Mouse (Mus musculus) lung, embryonic 14.5 days (tissue): ENCODE data around the gene Slc39a7. TPM values are rescaled to one million over a fixed set of nuclear protein-coding genes. Genes with fewer than 3 reads are reported as not detected.
"Not testable (repeated sequence)": the region's sequence is repeated elsewhere in the genome, so short reads cannot be mapped to it uniquely, and the experiment has no call there.

Source experiments
- ATAC-seq: fragments of 200-750 bp; cut with Nextera tagmentation; 2 replicates; pipeline ENCODE4 v1.8.0; 2017; ENCODE audit warnings: mild to moderate bottlenecking, moderate TSS enrichment, moderate library complexity; ENCODE audit not compliant: insufficient read depth
- DNase-seq: peaks from one replicate; pipeline ENCODE4 v3.0.0-alpha.2; 2015
- H3K27ac ChIP-seq: fragments of 300-500 bp; sonication (generic); 2 replicates; pipeline ENCODE4 v1.5.1; 2014; ENCODE audit warnings: low read depth, mild to moderate bottlenecking, moderate library complexity
- H3K27me3 ChIP-seq: fragments of 300-500 bp; sonication (generic); 2 replicates; pipeline ENCODE4 v1.6.1; 2014; ENCODE audit warnings: low read length, control low read depth; ENCODE audit not compliant: insufficient read depth
- H3K36me3 ChIP-seq: fragments of 300-500 bp; sonication (generic); 2 replicates; pipeline ENCODE4 v1.6.1; 2014; ENCODE audit warnings: control low read depth; ENCODE audit not compliant: insufficient read depth
- H3K4me1 ChIP-seq: fragments of 300-500 bp; sonication (generic); 2 replicates; pipeline ENCODE4 v1.6.1; 2014; ENCODE audit warnings: antibody characterized with exemption, control low read depth; ENCODE audit not compliant: insufficient read depth
- H3K4me2 ChIP-seq: fragments of 300-500 bp; sonication (generic); 2 replicates; pipeline ENCODE4 v1.6.1; 2014; ENCODE audit warnings: mild to moderate bottlenecking
- H3K4me3 ChIP-seq: fragments of 300-500 bp; sonication (generic); 2 replicates; pipeline ENCODE4 v1.5.1; 2014; ENCODE audit warnings: low read depth, low read length
- H3K9ac ChIP-seq: fragments of 300-500 bp; sonication (generic); 2 replicates; pipeline ENCODE4 v1.6.1; 2014
- H3K9me3 ChIP-seq: fragments of 300-500 bp; sonication (generic); 2 replicates; pipeline ENCODE4 v1.6.1; 2016; ENCODE audit warnings: low read depth, low read length, control low read depth
- CTCF ChIP-seq: IDR thresholded peaks from 2 replicates; pipeline ENCODE4 v1.5.1; 2016; ENCODE audit warnings: antibody characterized with exemption, low read depth
- WGBS: fragments of 180-500 bp; shearing (Covaris S2); extraction: QIAGEN DNeasy Blood & Tissue Kit; methylation state at CpG from one replicate; pipeline ENCODE4 v1.1.7; 2014; 5-methylcytosine and 5-hydroxymethylcytosine counted together
- polyA plus RNA-seq: library from polyadenylated mRNA; unstranded; fragments of >200 nt; fragmentation: Nextera tagmentation; extraction: Ambion mirVana; gene quantifications from 2 replicates; pipeline ENCODE4 v1.2.1, GENCODE M21; 2014

Gene Slc39a7
- polyA plus RNA-seq, 1 experiment from 2014 or later = 105 TPM

DNA sequence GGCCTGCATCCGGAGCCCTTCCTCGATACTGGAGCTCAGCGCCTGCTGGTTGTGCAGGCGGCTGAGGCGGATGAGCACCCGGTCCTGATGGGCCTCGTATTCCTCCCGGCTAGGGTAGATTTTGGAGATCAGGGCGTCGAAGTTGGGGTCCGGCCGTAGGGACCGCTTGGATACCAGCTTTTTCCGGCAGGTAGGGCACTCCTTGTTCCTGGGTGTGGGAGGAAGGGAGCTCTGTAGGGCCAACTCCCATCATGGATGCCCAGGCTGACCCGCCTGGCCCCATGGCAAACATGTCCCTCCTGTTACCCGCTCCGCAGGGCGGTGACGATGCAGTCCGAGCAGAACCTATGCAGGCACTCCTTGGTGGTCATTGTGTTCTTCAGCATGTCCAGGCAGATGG, 8.5 kb downstream of the Slc39a7 start:
- Histone ChIP-seq H3K4me3 (no peak overlapping the region), H3K4me1 (peaks cover 21% of the 10 kb centered on the region; the same call in 1 of the 2 replicates), H3K27me3 (no peaks in the 10 kb centered on the region), H3K9me3 (0 out of 2 replicates have a peak, but pooled peaks cover 4% of the 10 kb centered on the region), H3K4me2 (no peak overlapping the region), H3K9ac (no peak overlapping the region), H3K36me3 (peaks cover 24% of the 10 kb centered on the region), H3K27ac (no peak overlapping the region)
- DNase-seq = no peak
- WGBS = 95% methylated on average over 20 of the region's 20 CpGs
- no peak for TF ChIP-seq CTCF
- ATAC-seq = no peak

DNA sequence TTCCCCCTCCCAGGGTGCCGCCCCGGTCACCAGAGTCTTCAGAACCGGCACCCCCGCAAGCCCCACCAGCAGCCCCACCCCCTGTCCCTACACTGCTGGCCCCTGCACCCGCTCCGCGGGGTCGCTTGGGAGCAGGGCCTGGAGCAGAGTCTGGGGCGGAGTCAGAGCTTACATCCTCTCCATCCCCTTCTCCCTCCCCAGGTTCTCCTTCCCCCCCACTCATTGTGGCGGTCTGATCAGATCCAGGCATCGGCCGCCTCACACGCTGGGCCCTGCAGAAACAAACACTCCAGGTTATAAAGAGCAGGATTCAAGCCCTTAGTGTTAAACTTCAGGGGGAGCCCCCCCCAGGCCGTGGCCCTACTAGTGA, 9.1 kb downstream of the Slc39a7 start:
- H3K27me3 ChIP-seq = no peaks in the 10 kb centered on the region
- H3K4me2 ChIP-seq = no peak overlapping the region
- H3K36me3 ChIP-seq = peaks cover 24% of the 10 kb centered on the region
- no peak for ATAC-seq
- H3K9ac ChIP-seq = no peak overlapping the region
- WGBS = 87% methylated on average over 14 of the region's 14 CpGs
- no peak for DNase-seq
- no peak overlapping the region for H3K4me3 ChIP-seq
- H3K9me3 ChIP-seq = 0 out of 2 replicates have a peak, but pooled peaks cover 4% of the 10 kb centered on the region
- no peak for TF ChIP-seq CTCF
- H3K27ac ChIP-seq = no peak overlapping the region
- H3K4me1 ChIP-seq = peaks cover 16% of the 10 kb centered on the region; the same call in 1 of the 2 replicates

GRCm38 (mm10) chr17:34021539-34022413, 9.7 kb downstream of the Slc39a7 start:
- no peak overlapping the region for H3K4me3 ChIP-seq
- ATAC-seq = no peak
- no peak overlapping the region for H3K9ac ChIP-seq
- H3K4me1 ChIP-seq = peaks cover 11% of the 10 kb centered on the region; the same call in 1 of the 2 replicates
- 0 out of 2 replicates have a peak, but pooled peaks cover 4% of the 10 kb centered on the region for H3K9me3 ChIP-seq
- H3K4me2 ChIP-seq = no peak overlapping the region
- WGBS = 93% methylated on average over 22 of the region's 23 CpGs
- TF ChIP-seq CTCF = no peak
- no peaks in the 10 kb centered on the region for H3K27me3 ChIP-seq
- DNase-seq = no peak
- H3K36me3 ChIP-seq = peaks cover 24% of the 10 kb centered on the region
- no peak overlapping the region for H3K27ac ChIP-seq

- ATAC-seq (no peak), DNase-seq (no peak)
- 89% methylated on average over 8 of the region's 8 CpGs for WGBS
- H3K4me2 ChIP-seq = no peak overlapping the region
- no peak for TF ChIP-seq CTCF
- H3K36me3 ChIP-seq = no peaks in the 10 kb centered on the region
- H3K27me3 ChIP-seq = no peaks in the 10 kb centered on the region
- H3K9ac ChIP-seq = no peak overlapping the region
- H3K27ac ChIP-seq = no peak overlapping the region
- no peaks in the 10 kb centered on the region for H3K9me3 ChIP-seq
- H3K4me3 ChIP-seq = no peak overlapping the region
- no peaks in the 10 kb centered on the region for H3K4me1 ChIP-seq
Measured at GRCm38 (mm10) chr17:34013436-34013835, 18.0 kb downstream of the Slc39a7 start.

DNA sequence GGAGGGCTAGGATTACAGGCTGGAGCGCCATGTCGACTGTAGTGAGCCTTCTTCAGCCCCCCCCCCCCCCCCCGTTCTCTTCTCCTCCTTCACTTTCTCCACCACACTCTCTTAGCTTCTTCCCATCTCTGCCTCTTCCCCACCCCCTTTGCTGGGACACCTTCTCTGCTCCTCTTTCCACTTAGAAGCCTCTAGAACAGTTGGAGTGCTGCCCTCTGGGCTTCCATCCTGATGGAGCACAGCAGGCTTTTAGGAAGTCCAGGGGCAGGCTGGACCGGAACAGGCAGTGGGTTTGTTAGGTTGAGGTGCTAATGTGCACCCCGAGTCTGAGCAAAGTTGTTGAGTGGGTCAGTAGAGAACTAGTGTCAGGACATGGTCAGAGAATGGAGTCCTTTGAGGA, 21.3 kb downstream of the Slc39a7 start:
- no peaks in the 10 kb centered on the region for H3K9me3 ChIP-seq
- ATAC-seq (no peak), DNase-seq (no peak)
- H3K4me2 ChIP-seq = no peak overlapping the region
- H3K4me3 ChIP-seq = no peak overlapping the region
- 57% methylated on average over 4 of the region's 5 CpGs for WGBS
- no peaks in the 10 kb centered on the region for H3K36me3 ChIP-seq
- H3K27ac ChIP-seq = no peak overlapping the region
- TF ChIP-seq CTCF = no peak
- no peaks in the 10 kb centered on the region for H3K4me1 ChIP-seq
- no peak overlapping the region for H3K9ac ChIP-seq
- H3K27me3 ChIP-seq = no peaks in the 10 kb centered on the region

GRCm38 (mm10) chr17:34006570-34006969, 24.9 kb downstream of the Slc39a7 start:
- Histone ChIP-seq H3K4me1 (no peaks in the 10 kb centered on the region), H3K9me3 (no peaks in the 10 kb centered on the region), H3K27me3 (0 out of 2 replicates have a peak, but pooled peaks cover 3% of the 10 kb centered on the region), H3K4me2 (no peak overlapping the region), H3K27ac (no peak overlapping the region), H3K4me3 (no peak overlapping the region), H3K36me3 (no peaks in the 10 kb centered on the region), H3K9ac (no peak overlapping the region)
- WGBS = 32% methylated on average over 2 of the region's 2 CpGs
- no peak for ATAC-seq
- no peak for TF ChIP-seq CTCF
- no peak for DNase-seq

DNA sequence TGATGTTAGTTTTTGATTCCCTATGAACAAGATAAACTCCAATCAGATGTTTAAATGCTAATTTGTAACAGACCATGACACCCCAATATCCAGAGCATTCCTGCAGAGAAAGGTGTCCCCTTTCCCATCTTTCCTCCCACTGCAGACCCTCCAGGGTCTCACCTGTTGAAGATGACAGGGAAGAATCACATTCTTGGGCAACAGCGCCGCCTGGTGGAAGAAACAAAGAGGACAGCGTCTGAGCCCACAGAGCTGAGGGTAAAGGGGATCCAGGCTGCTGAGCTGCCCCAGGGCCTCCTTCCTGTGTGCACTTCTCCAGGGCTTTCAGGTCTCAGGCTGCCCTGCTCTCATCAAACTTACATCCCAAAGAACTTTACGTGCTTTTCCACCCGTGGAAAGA, 28.1 kb downstream of the Slc39a7 start:
- H3K4me1 ChIP-seq = no peaks in the 10 kb centered on the region
- ATAC-seq (no peak), DNase-seq (peak; percentile 68)
- peaks cover 22% of the 10 kb centered on the region for H3K27me3 ChIP-seq
- H3K4me3 ChIP-seq = no peak overlapping the region
- H3K4me2 ChIP-seq = no peak overlapping the region
- peak; percentile 81 for TF ChIP-seq CTCF
- H3K9me3 ChIP-seq = no peaks in the 10 kb centered on the region
- H3K27ac ChIP-seq = no peak overlapping the region
- 3% methylated on average over 5 of the region's 5 CpGs for WGBS
- no peak overlapping the region for H3K9ac ChIP-seq
- H3K36me3 ChIP-seq = no peaks in the 10 kb centered on the region

GRCm38 (mm10) chr17:34000796-34001195, 30.7 kb downstream of the Slc39a7 start:
- H3K4me1 ChIP-seq, H3K9me3 ChIP-seq, DNase-seq, H3K9ac ChIP-seq, ATAC-seq, H3K4me2 ChIP-seq, H3K27ac ChIP-seq, H3K36me3 ChIP-seq: not testable (repeated sequence)
- Histone ChIP-seq H3K27me3 (peaks cover 22% of the 10 kb centered on the region), H3K4me3 (peak overlapping the region; percentile 52; the same call in 1 of the 2 replicates)
- 42% methylated on average over 2 of the region's 2 CpGs for WGBS
